20 mouse cellular contexts compared by ENCODE assay signal in genomic region chr16:53292081-53292480, GRCm38 (mm10).
"Had no signal": no experiment of that assay in that cellular context is flagged by ENCODE, and none has a peak within 500 bp of the region (broad histone marks: within the 10 kb centered on the region; RNA-seq: fewer than 3 reads in every experiment).

No protein-coding gene starts in this region.

- H3K4me3 ChIP-seq: kidney, embryonic 15.5 days; limb, embryonic 12.5 days; limb, embryonic 15.5 days; liver, embryonic 12.5 days; liver, embryonic 15.5 days; lung, embryonic 15.5 days; megakaryocyte, embryonic 14.5 days; midbrain, embryonic 10.5 days; midbrain, embryonic 13.5 days; myocyte; neural tube, embryonic 13.5 days had no signal

- H3K27me3 ChIP-seq: kidney, embryonic 15.5 days; limb, embryonic 12.5 days; limb, embryonic 15.5 days; liver, embryonic 12.5 days; liver, embryonic 15.5 days; lung, embryonic 15.5 days; megakaryocyte, embryonic 14.5 days; midbrain, embryonic 13.5 days; neural tube, embryonic 13.5 days had no signal

- H3K4me2 ChIP-seq: kidney, embryonic 15.5 days; limb, embryonic 12.5 days; limb, embryonic 15.5 days; liver, embryonic 12.5 days; liver, embryonic 15.5 days; lung, embryonic 15.5 days; midbrain, embryonic 13.5 days; neural tube, embryonic 13.5 days had no signal

- H3K27ac ChIP-seq: kidney, embryonic 15.5 days; limb, embryonic 12.5 days; limb, embryonic 15.5 days; liver, embryonic 12.5 days; liver, embryonic 15.5 days; lung, embryonic 15.5 days; midbrain, embryonic 10.5 days; midbrain, embryonic 13.5 days; neural tube, embryonic 13.5 days had no signal

- H3K9ac ChIP-seq: kidney, embryonic 15.5 days; limb, embryonic 12.5 days; limb, embryonic 15.5 days; liver, embryonic 12.5 days; liver, embryonic 15.5 days; lung, embryonic 15.5 days; midbrain, embryonic 13.5 days; neural tube, embryonic 13.5 days had no signal

- H3K9me3 ChIP-seq: kidney, embryonic 15.5 days; limb, embryonic 12.5 days; limb, embryonic 15.5 days; liver, embryonic 12.5 days; liver, embryonic 15.5 days; lung, embryonic 15.5 days; megakaryocyte, embryonic 14.5 days; midbrain, embryonic 10.5 days; midbrain, embryonic 13.5 days; neural tube, embryonic 13.5 days had no signal

- H3K4me1 ChIP-seq: kidney, embryonic 15.5 days; limb, embryonic 15.5 days; liver, embryonic 12.5 days; liver, embryonic 15.5 days; lung, embryonic 15.5 days; megakaryocyte, embryonic 14.5 days; midbrain, embryonic 10.5 days; midbrain, embryonic 13.5 days; neural tube, embryonic 13.5 days had no signal

- H3K36me3 ChIP-seq: kidney, embryonic 15.5 days; limb, embryonic 12.5 days; limb, embryonic 15.5 days; liver, embryonic 12.5 days; liver, embryonic 15.5 days; lung, embryonic 15.5 days; midbrain, embryonic 10.5 days; midbrain, embryonic 13.5 days; neural tube, embryonic 13.5 days had no signal

- DNase-seq: kidney, postnatal 10 days; kidney, postnatal 36 days; left cerebral cortex, postnatal 4 days; lung, adult 18-20 months; lung, postnatal 10 days; lung, postnatal 36 days; thymus, adult 18-20 months; thymus, postnatal 14 days; thymus, postnatal 4 days had no signal
